Mouse (Mus musculus): ENCODE measurements around the gene Scfd2.

GRCm38 (mm10) chr5:74531630-74532280, at the start of gene Scfd2:
- TF ChIP-seq GATA1 (IDR thresholded peaks at IDR 0.05; ENCODE audit: low read length) (no peak), TAL1 (IDR thresholded peaks at IDR 0.05; ENCODE audit: low read length) (no peak)

Measured in erythroblast, embryonic 14.5 days (primary cell).